Mouse (Mus musculus) bone marrow, adult 2 months (tissue): Measurements from ENCODE around the gene Safb. TPM values are rescaled to one million over a fixed set of nuclear protein-coding genes. Genes with fewer than 3 reads are reported as not detected.

Experiments
- H3K27ac ChIP-seq: fragments of 200-500 bp; 2 replicates; pipeline ENCODE4 v1.5.1; 2012; ENCODE audit warnings: low read depth, mild to moderate bottlenecking, control low read depth, inconsistent platforms, low read length; ENCODE audit not compliant: control insufficient read depth, poor library complexity, insufficient read depth
- H3K4me1 ChIP-seq: fragments of 200-500 bp; 2 replicates; pipeline ENCODE4 v1.6.1; 2011; ENCODE audit warnings: low read length; ENCODE audit not compliant: control insufficient read depth, insufficient read depth
- H3K4me3 ChIP-seq: fragments of 200-500 bp; replicated peaks from 2 replicates; pipeline ENCODE3; 2011; ENCODE audit warnings: mild to moderate bottlenecking, low read depth, low read length, control low read depth; ENCODE audit not compliant: control insufficient read depth
- CTCF ChIP-seq: fragments of 200-500 bp; IDR thresholded peaks from 2 replicates; pipeline ENCODE4 v1.5.1; 2011; ENCODE audit warnings: low read length, control low read depth; ENCODE audit not compliant: control insufficient read depth, insufficient read depth
- POLR2A ChIP-seq: fragments of 200-500 bp; IDR thresholded peaks from 2 replicates; pipeline ENCODE4 v1.6.1; 2011; ENCODE audit warnings: low read depth, mild to moderate bottlenecking, control low read depth, low read length, borderline replicate concordance; ENCODE audit not compliant: control insufficient read depth
- WGBS: fragments of 180-500 bp; shearing (Covaris S2); methylation state at CpG from one replicate; pipeline ENCODE4 v1.1.7; 2018; 5-methylcytosine and 5-hydroxymethylcytosine counted together
- polyA plus RNA-seq: library from polyadenylated mRNA; stranded (reverse); fragments of >200 nt; gene quantifications from 2 replicates; pipeline ENCODE4 v1.2.4, GENCODE M21; 2011; ENCODE audit warnings: low replicate concordance; ENCODE audit not compliant: missing spikeins, insufficient read depth, insufficient read length

Safb gene
- polyA plus RNA-seq: 94.9 and 178 TPM in 2 replicates

DNA sequence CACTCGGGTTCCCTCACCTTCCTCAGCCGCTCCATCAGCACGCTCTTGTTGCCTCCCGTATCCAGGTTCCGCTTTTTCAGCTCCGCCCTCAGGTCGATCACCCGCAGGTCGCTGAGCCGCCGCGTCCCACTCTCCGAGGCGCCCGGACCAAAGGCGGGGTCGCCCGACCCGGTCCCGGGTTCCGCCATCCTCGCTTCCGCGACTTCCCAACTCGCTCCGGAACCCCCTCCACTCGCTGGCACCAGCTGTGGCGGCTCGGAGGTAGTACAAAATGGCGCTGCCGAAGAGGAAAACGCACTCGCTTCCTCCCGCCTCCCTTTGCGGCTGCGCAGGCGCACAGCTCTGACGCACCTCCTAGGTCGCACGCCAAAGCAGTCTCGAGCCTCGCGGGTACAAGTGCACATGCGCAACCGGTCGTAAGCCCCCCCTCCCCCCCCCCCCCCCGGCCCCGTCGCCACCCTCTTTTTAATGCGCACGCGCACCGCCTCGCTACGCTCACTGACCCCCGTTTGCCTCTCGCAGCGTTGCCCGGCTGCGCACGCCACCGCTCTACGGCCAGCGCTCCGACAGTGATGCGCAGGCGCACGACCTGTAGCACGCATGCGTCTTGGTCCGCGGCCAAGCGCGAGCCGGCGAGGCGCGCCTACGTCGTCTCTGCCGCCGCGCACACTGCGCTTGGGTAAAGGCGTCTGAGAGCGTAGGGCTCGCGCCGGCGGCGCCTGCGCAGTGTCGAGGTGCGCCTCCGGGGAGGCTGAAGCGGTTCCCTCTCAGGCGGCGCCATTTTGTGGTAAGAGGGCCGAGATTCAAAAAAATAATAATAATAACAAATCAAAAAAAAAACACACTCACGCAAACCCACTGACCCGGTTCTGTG, at the start of gene Safb, which contains the start of gene Safb2:
Gene Safb, plus strand, starts transcription at position 569 of the 874 bp plus-strand sequence.
Gene Safb2, minus strand, starts transcription at position 329 of the 874 bp plus-strand sequence.
- WGBS: under 1% methylated on average over 98 of the region's 101 CpGs
- peaks cover 5% of the 10 kb centered on the region; the same call in 1 of the 2 replicates for H3K4me1 ChIP-seq
- peak within 1 kb of the TSS; percentile 92 for H3K4me3 ChIP-seq
- peak within 1 kb of the TSS; percentile 98 for H3K27ac ChIP-seq
- TF ChIP-seq POLR2A: peak; percentile 81; the same call in 1 of the 2 replicates
- peak; percentile 2; the same call in 1 of the 2 replicates for TF ChIP-seq CTCF

DNA sequence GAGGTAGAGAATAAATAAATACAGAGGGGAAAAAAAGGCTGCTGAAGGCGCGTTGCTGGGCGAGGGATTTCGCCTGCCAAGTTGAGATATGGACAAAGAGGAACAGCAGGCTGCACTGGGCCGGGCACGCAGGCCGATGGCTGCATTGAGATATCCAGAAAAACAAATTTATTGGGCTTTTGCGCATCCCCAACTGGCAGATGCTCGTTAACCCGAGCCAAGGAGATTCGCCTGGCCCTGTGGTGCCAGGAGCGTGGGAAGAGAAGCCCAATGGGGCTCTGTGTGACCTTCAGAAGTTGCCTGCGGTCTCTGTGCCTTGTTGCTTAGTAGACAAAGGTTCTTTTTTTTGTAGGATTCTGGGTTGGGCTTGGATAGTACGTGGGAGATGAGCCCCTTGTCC, 48.4 kb upstream of the Safb start:
- Histone ChIP-seq H3K27ac (no peak overlapping the region), H3K4me3 (no peak overlapping the region), H3K4me1 (no peaks in the 10 kb centered on the region)
- 63% methylated on average over 14 of the region's 14 CpGs for WGBS
- TF ChIP-seq POLR2A (no peak), CTCF (no peak)

DNA sequence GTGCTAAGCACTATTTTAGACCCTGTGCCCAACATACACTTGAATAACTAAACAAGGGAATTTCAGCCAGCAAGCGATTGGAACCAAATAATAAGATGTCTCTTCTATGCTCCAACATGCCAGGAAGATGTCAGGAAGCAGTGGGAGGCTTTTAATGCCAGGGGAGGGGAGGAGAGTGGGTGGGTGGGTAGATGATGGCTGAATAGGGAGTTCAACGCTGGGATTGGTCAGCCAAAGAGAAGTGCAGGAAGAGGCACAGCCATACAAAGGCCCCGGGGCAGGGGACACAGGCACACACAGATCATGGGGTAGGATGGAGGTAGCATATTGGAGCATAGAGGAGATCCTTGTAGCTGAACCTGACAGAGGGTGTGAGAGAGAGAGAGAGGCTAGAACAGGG, 47.8 kb upstream of the Safb start:
- WGBS: 71% methylated on average over 3 of the region's 3 CpGs
- no peak overlapping the region for H3K4me3 ChIP-seq
- no peak for TF ChIP-seq POLR2A
- TF ChIP-seq CTCF: no peak
- no peaks in the 10 kb centered on the region for H3K4me1 ChIP-seq
- no peak overlapping the region for H3K27ac ChIP-seq

DNA sequence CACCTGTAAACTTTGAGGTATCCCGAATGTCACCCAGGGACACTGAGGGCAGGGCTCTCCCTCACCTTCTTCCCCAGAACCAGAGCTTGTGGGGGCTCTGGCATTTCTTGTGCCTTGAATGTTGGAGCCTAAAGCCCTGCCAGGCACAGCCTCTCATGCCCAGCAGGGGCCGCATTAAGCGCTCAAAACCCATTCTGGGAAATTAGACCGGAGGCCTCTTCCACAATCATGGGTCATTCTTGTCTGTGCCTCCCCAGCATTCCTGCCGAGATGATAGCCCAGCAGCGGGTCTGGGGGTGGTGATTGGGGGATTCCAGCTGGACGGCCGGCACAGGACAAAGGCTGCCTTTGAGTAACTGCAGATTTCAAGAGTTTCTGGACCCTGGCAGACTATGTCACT, 46.7 kb upstream of the Safb start:
- 59% methylated on average over 8 of the region's 8 CpGs for WGBS
- TF ChIP-seq CTCF (no peak), POLR2A (no peak)
- Histone ChIP-seq H3K4me1 (no peaks in the 10 kb centered on the region), H3K27ac (no peak overlapping the region), H3K4me3 (no peak overlapping the region)

DNA sequence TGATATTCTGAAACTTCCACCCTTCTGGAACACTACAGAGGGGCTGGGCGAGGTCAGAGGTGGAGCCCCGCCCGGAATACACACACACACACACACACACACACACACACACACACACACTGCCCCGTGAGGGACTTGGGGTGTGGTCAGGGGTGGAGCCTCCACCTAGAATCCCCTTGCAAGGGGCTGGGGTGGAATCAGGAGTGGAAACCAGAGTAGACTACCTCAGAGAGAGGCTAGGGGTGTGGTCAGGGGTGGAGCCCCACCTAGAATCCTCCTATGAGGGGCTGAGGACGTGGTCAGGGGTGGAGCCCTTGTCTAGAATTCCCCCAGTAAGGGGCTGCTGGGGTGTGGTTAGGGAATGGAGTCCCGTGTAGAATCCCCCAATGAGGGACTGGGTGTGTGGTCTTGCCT, 44.1 kb upstream of the Safb start:
- Histone ChIP-seq H3K4me3 (no peak overlapping the region), H3K4me1 (no peaks in the 10 kb centered on the region), H3K27ac (no peak overlapping the region)
- TF ChIP-seq POLR2A (no peak), CTCF (no peak)
- WGBS: 34% methylated on average over 6 of the region's 6 CpGs

DNA sequence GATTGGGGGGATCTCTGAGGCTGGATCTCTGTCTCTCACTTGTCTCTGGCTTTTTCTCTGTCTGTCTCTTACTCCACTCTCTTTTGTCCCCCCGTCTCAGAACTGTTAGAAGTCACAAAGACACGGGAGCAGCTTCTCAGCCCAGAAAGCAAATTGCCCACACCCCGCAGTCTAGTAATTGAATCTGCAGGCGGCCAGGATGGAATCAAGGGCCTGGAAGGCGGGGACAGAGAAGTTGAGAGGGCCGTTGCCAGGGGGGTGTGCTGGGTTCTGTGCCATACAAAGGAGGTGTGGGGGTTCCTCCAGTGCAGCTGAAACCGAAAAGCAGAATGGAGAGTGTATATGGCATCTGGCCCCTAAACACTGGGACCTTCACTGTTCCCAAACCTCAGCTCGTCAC, 41.9 kb upstream of the Safb start:
- no peak overlapping the region; the same call in 1 of the 2 replicates for H3K27ac ChIP-seq
- 56% methylated on average over 8 of the region's 8 CpGs for WGBS
- no peaks in the 10 kb centered on the region for H3K4me1 ChIP-seq
- TF ChIP-seq CTCF (no peak), POLR2A (no peak)
- no peak overlapping the region for H3K4me3 ChIP-seq

DNA sequence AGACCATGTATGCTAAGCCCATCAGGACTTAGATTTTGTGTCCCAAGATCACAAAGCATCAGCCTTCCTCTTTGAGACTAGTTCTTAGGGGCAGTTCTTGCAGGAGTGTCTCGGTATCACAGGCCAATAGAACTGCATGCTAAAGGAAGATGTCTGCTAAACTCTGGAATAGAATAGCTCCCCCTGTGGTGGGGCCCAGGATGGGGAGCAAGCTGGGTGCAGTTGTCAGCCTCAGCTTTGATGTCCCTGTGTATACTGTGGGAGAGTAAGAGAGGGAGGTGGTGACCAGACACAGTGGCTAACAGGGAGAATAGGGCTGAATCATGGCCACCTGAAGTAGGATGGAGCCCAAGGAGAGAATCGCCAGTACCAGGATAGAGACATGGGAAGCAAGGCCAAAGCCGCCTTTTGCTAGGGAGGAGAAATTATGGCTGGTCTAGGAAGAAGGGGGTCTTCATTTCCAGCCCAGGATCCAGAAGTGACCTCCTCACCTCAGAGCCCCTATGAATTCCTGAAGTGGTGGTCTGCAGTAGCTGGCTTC, 40.9 kb upstream of the Safb start:
- H3K4me3 ChIP-seq: no peak overlapping the region
- WGBS: 64% methylated on average over 3 of the region's 3 CpGs
- H3K27ac ChIP-seq: no peak overlapping the region
- no peaks in the 10 kb centered on the region for H3K4me1 ChIP-seq
- TF ChIP-seq POLR2A (no peak), CTCF (no peak)

DNA sequence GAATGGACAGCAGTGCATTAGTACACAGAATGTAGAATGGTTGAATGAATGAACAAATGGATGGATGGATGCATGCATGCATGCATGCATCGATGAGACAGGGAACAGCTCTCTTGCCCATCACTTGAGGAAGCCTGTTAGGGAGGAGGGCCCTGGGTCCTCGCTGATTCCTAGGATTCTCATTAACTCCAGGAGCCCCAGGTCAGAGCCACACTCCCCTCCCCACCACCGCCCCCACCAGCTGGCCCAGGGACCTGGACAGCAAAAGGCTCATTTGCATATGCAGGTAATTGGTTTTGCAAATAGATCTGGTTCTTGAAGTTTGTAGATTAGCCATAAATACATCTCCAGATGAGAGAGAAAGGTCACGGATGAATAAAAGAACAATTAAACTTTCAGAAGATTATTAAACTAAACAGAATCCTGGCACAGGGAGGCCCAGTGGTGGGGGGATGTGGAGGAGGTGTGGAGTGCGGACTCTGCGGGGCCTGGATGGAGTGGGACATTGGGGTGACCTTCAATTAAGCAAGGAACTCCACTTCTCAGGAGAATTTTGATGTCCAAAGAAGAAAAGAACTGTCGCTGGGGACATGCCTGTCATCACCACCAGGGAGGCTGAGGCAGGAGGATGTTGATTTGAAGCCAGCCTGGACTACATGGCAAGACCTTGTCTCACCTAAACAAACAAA, 39.8 kb upstream of the Safb start:
- no peaks in the 10 kb centered on the region for H3K4me1 ChIP-seq
- WGBS: 81% methylated on average over 7 of the region's 7 CpGs
- no peak overlapping the region for H3K4me3 ChIP-seq
- H3K27ac ChIP-seq: no peak overlapping the region
- no peak for TF ChIP-seq POLR2A
- no peak for TF ChIP-seq CTCF
